Mouse (Mus musculus) midbrain, embryonic 14.5 days (tissue): ENCODE data around the gene Ptprm. TPM values are rescaled to one million over a fixed set of nuclear protein-coding genes. Genes with fewer than 3 reads are reported as not detected.

Source experiments
- ATAC-seq: fragments of 200-750 bp; cut with Nextera tagmentation; 2 replicates; pipeline ENCODE4 v1.8.0; 2017; ENCODE audit warnings: moderate number of reproducible peaks, moderate library complexity; ENCODE audit not compliant: low FRiP score, low TSS enrichment
- DNase-seq: peaks from one replicate; pipeline ENCODE4 v3.0.0-alpha.2; 2015
- H3K27ac ChIP-seq: fragments of 300-500 bp; sonication (generic); replicated peaks from 2 replicates; pipeline ENCODE4 v1.5.1; 2014; ENCODE audit warnings: mild to moderate bottlenecking, low read depth, low read length, moderate library complexity
- H3K27me3 ChIP-seq: fragments of 300-500 bp; sonication (generic); 2 replicates; pipeline ENCODE4 v1.6.1; 2014; ENCODE audit warnings: low read length, control low read depth, mixed read lengths; ENCODE audit not compliant: control insufficient read depth, insufficient read depth
- H3K36me3 ChIP-seq: fragments of 300-500 bp; sonication (generic); 2 replicates; pipeline ENCODE4 v1.6.1; 2014; ENCODE audit warnings: low read length, control low read depth; ENCODE audit not compliant: control insufficient read depth, insufficient read depth
- H3K4me1 ChIP-seq: fragments of 300-500 bp; sonication (generic); 2 replicates; pipeline ENCODE4 v1.6.1; 2014; ENCODE audit warnings: mild to moderate bottlenecking, antibody characterized with exemption, low read length, control low read depth; ENCODE audit not compliant: control insufficient read depth, insufficient read depth
- H3K4me2 ChIP-seq: fragments of 300-500 bp; sonication (generic); 2 replicates; pipeline ENCODE4 v1.6.1; 2014; ENCODE audit warnings: mild to moderate bottlenecking, low read length, moderate library complexity
- H3K4me3 ChIP-seq: fragments of 300-500 bp; sonication (generic); replicated peaks from 2 replicates; pipeline ENCODE4 v1.5.1; 2014; ENCODE audit warnings: low read depth, low read length
- H3K9ac ChIP-seq: fragments of 300-500 bp; sonication (generic); replicated peaks from 2 replicates; pipeline ENCODE4 v1.6.1; 2014; ENCODE audit warnings: mild to moderate bottlenecking, low read length, moderate library complexity
- H3K9me3 ChIP-seq: fragments of 300-500 bp; sonication (generic); 2 replicates; pipeline ENCODE4 v1.6.1; 2016; ENCODE audit warnings: low read length, control low read depth, mixed read lengths; ENCODE audit not compliant: control insufficient read depth
- whole genome bisulfite sequencing: fragments of 180-500 bp; shearing (Covaris S2); extraction: QIAGEN DNeasy Blood & Tissue Kit; methylation state at CpG from one replicate; pipeline ENCODE4 v1.1.7; 2014; 5-methylcytosine and 5-hydroxymethylcytosine counted together
- polyA plus RNA-seq: library from polyadenylated mRNA; unstranded; fragments of >200 nt; fragmentation: Nextera tagmentation; extraction: Ambion mirVana; gene quantifications from 2 replicates; pipeline ENCODE4 v1.2.1, GENCODE M21; 2014

The Ptprm gene
- polyA plus RNA-seq: 18.7 and 22.8 TPM in 2 replicates

DNA sequence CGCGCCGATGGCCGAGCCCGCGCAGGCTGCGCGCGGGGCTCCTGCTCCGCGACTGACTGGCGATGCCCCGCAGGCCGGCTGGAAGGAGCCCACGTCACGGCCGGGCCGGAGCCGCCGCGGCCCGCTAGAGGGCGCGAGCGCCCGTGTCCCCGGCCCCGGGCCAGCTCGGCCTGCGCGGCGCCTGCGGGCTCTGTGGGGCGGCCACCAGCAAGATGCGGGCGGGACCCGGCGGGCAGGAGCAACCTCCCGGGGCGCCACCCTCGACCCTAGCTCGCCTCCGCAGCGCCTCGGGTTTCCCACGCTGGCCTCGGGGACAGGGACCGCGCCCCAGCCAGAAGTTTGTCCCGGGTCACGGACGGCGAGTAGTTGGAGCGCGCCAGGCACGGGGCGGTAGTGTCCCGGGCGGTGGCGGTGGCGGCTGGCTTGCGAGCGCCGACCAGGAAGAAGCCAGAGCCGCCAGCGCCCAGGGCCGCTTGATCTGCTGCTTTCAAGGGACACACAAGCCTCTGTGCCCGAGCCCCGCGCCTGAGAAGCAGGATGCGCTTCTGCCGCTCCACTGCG is at the start of gene Ptprm:
Gene Ptprm (minus strand): TSS at position 7 of the 561 bp plus-strand sequence.
- Histone ChIP-seq H3K9me3 (no peaks in the 10 kb centered on the region), H3K36me3 (no peaks in the 10 kb centered on the region), H3K4me2 (peak within 1 kb of the TSS; percentile 95), H3K4me1 (peaks cover 10% of the 10 kb centered on the region), H3K9ac (peak within 1 kb of the TSS; percentile 75), H3K27ac (peak within 1 kb of the TSS; percentile 72), H3K27me3 (peaks cover 17% of the 10 kb centered on the region), H3K4me3 (peak within 1 kb of the TSS; percentile 72)
- ATAC-seq (peak; percentile 92), DNase-seq (peak; percentile 94)
- WGBS: under 1% methylated on average over 68 of the region's 73 CpGs

DNA sequence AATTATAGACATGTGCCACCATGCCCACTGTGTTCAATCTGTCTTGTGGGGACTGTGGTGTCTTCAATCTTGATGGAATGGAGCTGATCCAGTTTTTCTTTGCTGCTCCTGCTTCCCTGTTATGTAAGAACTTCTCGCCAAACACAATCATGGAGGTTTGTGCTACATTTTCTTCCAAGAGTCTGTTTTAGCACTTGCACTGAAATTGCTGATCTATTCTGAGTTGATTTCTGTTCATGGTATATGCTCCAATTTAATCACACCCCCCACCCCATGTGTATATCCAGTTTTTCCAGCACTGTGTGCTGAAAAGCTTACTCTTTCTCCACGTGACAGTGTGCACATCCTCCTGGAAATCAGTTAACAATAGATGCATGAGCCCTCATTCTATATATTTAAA is 41.9 kb upstream of the Ptprm start:
- ATAC-seq: no peak
- no peak overlapping the region for H3K9ac ChIP-seq

DNA sequence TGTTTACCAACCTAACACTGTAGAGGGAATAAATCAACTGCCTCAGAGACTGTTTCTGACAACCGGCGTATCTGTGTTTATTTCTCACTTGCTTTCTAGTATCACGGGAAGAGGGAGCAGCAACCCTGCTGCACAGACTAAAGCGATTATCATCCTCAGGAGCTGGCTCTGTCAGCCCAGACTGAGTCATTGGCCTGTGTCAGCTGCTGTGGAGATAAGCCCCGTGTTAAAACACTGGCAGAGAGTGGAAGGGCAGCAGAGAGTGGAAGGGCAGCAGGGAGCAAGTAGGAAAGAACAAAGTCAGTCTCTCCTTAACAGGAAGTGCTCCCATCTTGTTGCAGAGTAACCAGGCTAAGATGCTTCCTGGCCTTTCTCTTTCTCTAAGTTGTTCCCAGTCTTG is 36.6 kb upstream of the Ptprm start:
- Histone ChIP-seq H3K9me3 (no peaks in the 10 kb centered on the region), H3K4me1 (0 out of 2 replicates have a peak, but pooled peaks cover 6% of the 10 kb centered on the region), H3K4me3 (no peak overlapping the region), H3K4me2 (no peak overlapping the region), H3K27ac (no peak overlapping the region), H3K9ac (no peak overlapping the region), H3K36me3 (no peaks in the 10 kb centered on the region), H3K27me3 (no peaks in the 10 kb centered on the region)
- ATAC-seq (no peak), DNase-seq (peak; percentile 13)
- WGBS: 55% methylated on average over 5 of the region's 5 CpGs

More for the DNA sequence above, 41.9 kb upstream of the Ptprm start:
- Histone ChIP-seq H3K4me2 (no peak overlapping the region), H3K27me3 (no peaks in the 10 kb centered on the region), H3K9me3 (no peaks in the 10 kb centered on the region), H3K4me1 (no peaks in the 10 kb centered on the region), H3K4me3 (no peak overlapping the region), H3K27ac (no peak overlapping the region), H3K36me3 (no peaks in the 10 kb centered on the region)
- DNase-seq: no peak
- WGBS: 79% methylated on average over 2 of the region's 2 CpGs

DNA sequence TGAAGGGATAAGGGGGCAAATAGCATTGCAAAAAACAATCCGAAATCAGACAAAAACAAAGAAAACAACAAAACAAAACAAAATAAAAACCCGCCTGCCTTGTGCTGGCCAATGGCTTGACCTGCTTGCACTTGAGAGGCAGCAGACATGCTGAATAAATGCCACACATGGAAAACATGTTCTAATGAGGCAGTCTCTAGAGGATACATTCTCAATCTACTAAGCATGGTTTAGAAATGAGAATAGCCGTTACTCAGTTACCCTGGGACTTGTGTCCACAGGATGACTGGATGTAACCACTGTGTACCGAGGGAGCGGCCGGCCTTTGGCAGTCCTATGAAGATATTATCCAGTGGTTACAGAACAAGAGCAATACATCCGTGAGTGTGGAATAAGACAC is 33.9 kb upstream of the Ptprm start:
- no peaks in the 10 kb centered on the region for H3K27me3 ChIP-seq
- H3K9me3 ChIP-seq: no peaks in the 10 kb centered on the region
- ATAC-seq (no peak), DNase-seq (no peak)
- H3K4me3 ChIP-seq: no peak overlapping the region
- no peak overlapping the region for H3K27ac ChIP-seq
- 0 out of 2 replicates have a peak, but pooled peaks cover 6% of the 10 kb centered on the region for H3K4me1 ChIP-seq
- H3K36me3 ChIP-seq: no peaks in the 10 kb centered on the region
- WGBS: 67% methylated on average over 7 of the region's 7 CpGs
- H3K4me2 ChIP-seq: no peak overlapping the region
- H3K9ac ChIP-seq: no peak overlapping the region

DNA sequence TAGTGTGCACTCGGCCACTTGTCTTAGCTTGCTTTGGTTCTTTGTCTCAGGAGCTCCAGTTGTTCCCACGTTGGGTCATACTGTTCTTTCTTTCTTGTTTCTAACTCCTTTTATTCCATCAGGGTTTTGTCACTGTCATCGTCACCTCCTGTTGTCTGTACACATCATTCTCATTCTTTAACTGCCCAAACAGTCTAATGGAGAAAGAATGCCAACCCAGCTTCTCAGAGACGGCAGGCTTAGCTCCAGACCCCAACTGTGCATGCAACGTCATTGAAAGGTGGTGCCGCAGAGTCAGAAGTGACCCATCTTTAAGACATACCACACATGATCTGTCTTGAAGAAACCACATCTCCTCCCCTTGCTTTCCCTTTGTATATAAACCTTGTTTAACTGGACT is 31.0 kb upstream of the Ptprm start:
- Histone ChIP-seq H3K27ac (no peak overlapping the region), H3K36me3 (no peaks in the 10 kb centered on the region), H3K9ac (no peak overlapping the region), H3K4me3 (no peak overlapping the region), H3K27me3 (no peaks in the 10 kb centered on the region), H3K4me1 (0 out of 2 replicates have a peak, but pooled peaks cover 6% of the 10 kb centered on the region), H3K4me2 (no peak overlapping the region), H3K9me3 (no peaks in the 10 kb centered on the region)
- no peak for ATAC-seq
- DNase-seq: no peak
- 58% methylated on average over 6 of the region's 6 CpGs for WGBS

DNA sequence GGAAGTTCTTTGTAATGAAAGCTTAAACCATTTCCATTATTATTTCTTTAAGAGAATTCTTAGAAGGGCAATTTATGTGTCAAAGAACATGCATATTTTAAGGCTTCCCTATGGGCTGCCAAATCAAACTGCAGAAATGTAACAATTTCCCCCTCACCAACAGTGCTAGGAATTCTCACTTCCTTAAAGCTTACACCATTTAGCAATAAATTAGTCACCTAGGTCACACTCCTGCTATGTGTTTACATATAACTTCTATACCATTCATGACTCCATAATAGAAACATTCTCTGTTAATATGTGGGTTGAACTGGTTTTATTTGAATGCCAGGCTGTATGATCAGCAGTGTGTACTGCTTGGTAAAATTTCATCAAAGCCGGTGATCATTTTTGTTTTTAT is 29.4 kb upstream of the Ptprm start:
- no peaks in the 10 kb centered on the region for H3K9me3 ChIP-seq
- H3K27ac ChIP-seq: no peak overlapping the region
- DNase-seq: no peak
- H3K9ac ChIP-seq: no peak overlapping the region
- H3K4me2 ChIP-seq: no peak overlapping the region
- H3K36me3 ChIP-seq: no peaks in the 10 kb centered on the region
- ATAC-seq: no peak
- no peaks in the 10 kb centered on the region for H3K27me3 ChIP-seq
- no peak overlapping the region for H3K4me3 ChIP-seq
- 92% methylated on average over 1 of the region's 1 CpGs for WGBS
- 0 out of 2 replicates have a peak, but pooled peaks cover 6% of the 10 kb centered on the region for H3K4me1 ChIP-seq

DNA sequence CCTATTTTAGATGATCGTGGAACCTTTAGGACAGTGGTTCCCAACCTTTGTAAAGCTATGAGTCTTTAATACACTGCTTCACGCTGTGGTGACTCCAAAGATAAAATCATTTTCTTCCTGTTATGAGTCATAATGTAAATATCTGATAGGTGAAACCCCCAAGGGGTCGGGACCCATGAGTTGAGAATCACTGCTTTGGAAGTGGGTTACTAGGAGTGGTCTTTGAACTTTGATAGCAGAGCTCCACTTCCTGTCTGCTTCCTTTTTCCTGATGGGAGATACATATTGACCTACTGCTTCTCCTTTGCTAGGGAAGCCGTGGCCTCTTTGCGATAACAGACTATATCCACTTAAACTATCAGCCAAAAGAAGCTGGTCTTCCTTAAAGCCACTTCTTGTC is 27.4 kb upstream of the Ptprm start:
- H3K9me3 ChIP-seq: no peaks in the 10 kb centered on the region
- H3K4me1 ChIP-seq: no peaks in the 10 kb centered on the region
- H3K4me2 ChIP-seq: no peak overlapping the region
- no peaks in the 10 kb centered on the region for H3K27me3 ChIP-seq
- 94% methylated on average over 5 of the region's 5 CpGs for WGBS
- DNase-seq (no peak), ATAC-seq (no peak)
- H3K9ac ChIP-seq: no peak overlapping the region
- H3K27ac ChIP-seq: no peak overlapping the region
- no peak overlapping the region for H3K4me3 ChIP-seq
- no peaks in the 10 kb centered on the region for H3K36me3 ChIP-seq

DNA sequence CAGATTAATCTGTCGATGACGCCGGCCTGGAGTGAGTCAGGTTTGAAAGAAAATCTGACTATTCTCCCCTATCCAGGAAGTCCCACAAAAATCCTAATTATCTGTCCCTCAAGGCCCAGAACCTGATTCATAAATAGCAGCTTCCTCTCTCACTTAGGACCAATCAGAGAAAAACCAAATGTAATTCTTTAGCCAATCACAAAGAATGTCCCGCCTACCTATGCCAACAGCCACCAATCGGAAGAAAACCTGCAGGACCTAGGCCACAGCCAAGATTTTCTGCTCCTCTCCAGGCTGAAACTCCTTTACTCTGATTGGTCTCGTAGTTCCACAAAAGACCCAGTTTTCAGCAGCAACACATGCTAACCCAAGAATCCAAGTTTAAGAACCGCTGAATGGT is 13.6 kb upstream of the Ptprm start:
- no peak overlapping the region for H3K27ac ChIP-seq
- H3K9me3 ChIP-seq: no peaks in the 10 kb centered on the region
- H3K9ac ChIP-seq: no peak overlapping the region
- ATAC-seq (no peak), DNase-seq (no peak)
- H3K4me1 ChIP-seq: no peaks in the 10 kb centered on the region
- H3K36me3 ChIP-seq: no peaks in the 10 kb centered on the region
- no peaks in the 10 kb centered on the region for H3K27me3 ChIP-seq
- WGBS: 95% methylated on average over 7 of the region's 7 CpGs
- no peak overlapping the region for H3K4me2 ChIP-seq
- no peak overlapping the region for H3K4me3 ChIP-seq

DNA sequence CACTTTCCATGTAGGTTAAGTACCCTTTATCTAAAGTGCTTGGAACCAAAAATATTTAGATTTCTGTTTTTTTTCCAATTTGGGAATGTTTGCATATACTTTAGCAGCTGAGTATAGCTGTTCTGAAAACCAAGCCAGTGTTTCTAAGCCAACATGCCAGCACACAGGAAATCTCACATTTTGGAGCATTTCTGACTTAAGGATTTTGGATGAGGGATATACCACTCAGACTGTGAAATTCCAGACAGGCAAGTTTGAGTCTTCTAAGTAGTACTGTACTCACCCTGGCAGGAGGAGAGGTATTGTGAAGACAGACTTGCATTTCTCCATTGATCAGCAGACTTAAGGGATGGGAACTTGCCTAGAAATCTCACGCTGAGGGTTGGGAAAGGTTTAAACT is 10.2 kb upstream of the Ptprm start:
- Histone ChIP-seq H3K4me3 (no peak overlapping the region), H3K4me2 (no peak overlapping the region), H3K9me3 (no peaks in the 10 kb centered on the region), H3K4me1 (no peaks in the 10 kb centered on the region), H3K9ac (no peak overlapping the region), H3K36me3 (no peaks in the 10 kb centered on the region), H3K27ac (no peak overlapping the region), H3K27me3 (no peaks in the 10 kb centered on the region)
- 64% methylated on average over 1 of the region's 1 CpGs for WGBS
- DNase-seq (no peak), ATAC-seq (no peak)
